Mouse (Mus musculus) thymus, postnatal 14 days (tissue): ENCODE data around the gene Capns1.
A peak's percentile ranks its signal among the peaks of the same experiment; 100 is the strongest.

Source experiments
- DNase-seq: peaks from one replicate; pipeline ENCODE4 v3.0.0; 2021

The Capns1 gene

GRCm38 (mm10) chr7:30170283-30170951, 28.2 kb downstream of the Capns1 start:
- DNase-seq, result no peak

GRCm38 (mm10) chr7:30169583-30170282, 28.9 kb downstream of the Capns1 start, which contains the start of gene Zfp146:
TSS of gene Zfp146 (minus strand) at chr7:30169750.
- DNase-seq, result peak; percentile 90

- DNase-seq, result no peak
Observed at GRCm38 (mm10) chr7:30168914-30169582, 29.6 kb downstream of the Capns1 start.

GRCm38 (mm10) chr7:30164745-30165144, 33.9 kb downstream of the Capns1 start:
- no peak for DNase-seq

- DNase-seq, result no peak
Observed at GRCm38 (mm10) chr7:30163113-30163512, 35.5 kb downstream of the Capns1 start.

GRCm38 (mm10) chr7:30155507-30155906, 43.1 kb downstream of the Capns1 start:
- DNase-seq, result no peak

- no peak for DNase-seq
Observed at GRCm38 (mm10) chr7:30154040-30154439, 44.6 kb downstream of the Capns1 start.

GRCm38 (mm10) chr7:30147011-30147410, 51.6 kb downstream of the Capns1 start:
- DNase-seq, result no peak

- peak; percentile 75 for DNase-seq
Observed at GRCm38 (mm10) chr7:30143555-30144209, 54.9 kb downstream of the Capns1 start.

- no peak for DNase-seq
Observed at GRCm38 (mm10) chr7:30143170-30143554, 55.4 kb downstream of the Capns1 start.
